9 mouse cellular contexts compared by ENCODE assay signal in the genomic region with DNA sequence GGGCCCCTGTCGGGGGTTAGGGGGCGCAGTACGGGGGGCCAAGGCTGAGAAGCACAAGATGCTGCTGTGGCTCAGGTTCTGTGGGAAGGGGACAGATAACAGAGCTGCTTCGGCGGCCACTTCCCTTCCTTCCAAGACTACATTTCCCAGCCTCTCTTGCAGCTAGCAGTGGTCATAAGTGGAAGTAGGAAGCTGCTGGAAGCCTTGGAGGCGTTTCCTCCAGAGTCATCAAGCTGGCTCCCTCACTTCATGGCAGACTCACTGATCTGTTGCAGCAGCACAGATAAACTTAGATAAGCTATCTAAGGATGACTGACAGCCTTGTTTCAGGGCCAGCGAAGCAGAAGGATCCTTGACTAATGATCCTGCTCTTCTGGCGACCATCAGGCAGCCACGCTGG.
A peak's percentile ranks its signal among the peaks of the same experiment; 100 is the strongest.
DNase-seq lines count a peak whose midpoint lies in the region; ATAC-seq and TF ChIP-seq lines count a peak whose summit lies in the region.
"Had no signal": no experiment of that assay in that cellular context is flagged by ENCODE, and none has a peak within 500 bp of the region (broad histone marks: within the 10 kb centered on the region; RNA-seq: fewer than 3 reads in every experiment).

No protein-coding gene starts in this region.

- H3K4me2 ChIP-seq in liver, embryonic 12.5 days: no peak overlapping the region

- H3K9me3 ChIP-seq in liver, embryonic 12.5 days (replicated peaks): no peaks in the 10 kb centered on the region

- ATAC-seq in liver, embryonic 12.5 days: no peak

- DNase-seq in gastrocnemius, adult 2 months: peak; percentile 71
- DNase-seq in gastrocnemius, adult 8-10 months (ENCODE audit: low spot score in 2 of 2): no peak
- DNase-seq in MN1 (ENCODE audit: low spot score): peak; percentile 14
- DNase-seq in heart, adult 8-10 months (ENCODE audit: low spot score): peak; percentile 36
- peak; percentile 46 to 50 for DNase-seq in lung, postnatal 4 days
- no peak for DNase-seq in spleen, postnatal 14 days (ENCODE audit: low spot score in 2 of 2)
- no peak for DNase-seq in layer of hippocampus, postnatal 36 days

- intact Hi-C loops in gastrocnemius, adult 2 months (cut with DNase I): no loop called here

- no peak for TF ChIP-seq CTCF in gastrocnemius, adult 2 months (IDR thresholded peaks at IDR 0.05)

- H3K4me3 ChIP-seq in gastrocnemius, adult 2 months: peak overlapping the region; percentile 49
- H3K4me3 ChIP-seq in liver, embryonic 12.5 days: no peak overlapping the region

- H3K36me3 ChIP-seq in liver, embryonic 12.5 days: no peaks in the 10 kb centered on the region

- H3K9ac ChIP-seq in liver, embryonic 12.5 days: no peak overlapping the region

- peak overlapping the region; percentile 77 for H3K27ac ChIP-seq in gastrocnemius, adult 2 months
- no peak overlapping the region for H3K27ac ChIP-seq in liver, embryonic 12.5 days
- H3K27ac ChIP-seq: macrophage had no signal

- no peaks in the 10 kb centered on the region for H3K27me3 ChIP-seq in liver, embryonic 12.5 days (replicated peaks)

- WGBS in liver, embryonic 12.5 days (ENCODE audit: insufficient replicate concordance): 34% methylated on average over 9 of the region's 9 CpGs

- peaks cover 11% of the 10 kb centered on the region; the same call in 1 of the 2 replicates for H3K4me1 ChIP-seq in liver, embryonic 12.5 days

Comparison
In these comparisons a context has a peak if more than half of its experiments do, and no peak if none do; other contexts are left out.
1. DNase-seq: peak in gastrocnemius, adult 2 months (single experiment), MN1 (single experiment), heart, adult 8-10 months (single experiment) and lung, postnatal 4 days (2 of 2); none in gastrocnemius, adult 8-10 months (0 of 2), spleen, postnatal 14 days (0 of 2) and layer of hippocampus, postnatal 36 days (0 of 2).